Mouse (Mus musculus) spleen, adult 12 weeks (tissue): ENCODE data around the gene Tas2r119.
"Not testable (repeated sequence)": the region's sequence is repeated elsewhere in the genome, so short reads cannot be mapped to it uniquely, and the experiment has no call there.

Experiments
- DNase-seq: peaks from one replicate; pipeline ENCODE4 v3.0.0; 2022; ENCODE audit warnings: low spot score

Gene Tas2r119

GRCm38 (mm10) chr15:32176989-32177388 is at the start of gene Tas2r119:
Gene Tas2r119, plus strand, starts transcription at chr15:32177289.
- no peak for DNase-seq

GRCm38 (mm10) chr15:32132315-32132714 is 44.8 kb upstream of the Tas2r119 start:
- DNase-seq, result no peak

- DNase-seq, result no peak
These were observed 35.4 kb upstream of the Tas2r119 start for GRCm38 (mm10) chr15:32141657-32142056.

GRCm38 (mm10) chr15:32144269-32144668 is 32.8 kb upstream of the Tas2r119 start:
- DNase-seq, result no peak

DNA sequence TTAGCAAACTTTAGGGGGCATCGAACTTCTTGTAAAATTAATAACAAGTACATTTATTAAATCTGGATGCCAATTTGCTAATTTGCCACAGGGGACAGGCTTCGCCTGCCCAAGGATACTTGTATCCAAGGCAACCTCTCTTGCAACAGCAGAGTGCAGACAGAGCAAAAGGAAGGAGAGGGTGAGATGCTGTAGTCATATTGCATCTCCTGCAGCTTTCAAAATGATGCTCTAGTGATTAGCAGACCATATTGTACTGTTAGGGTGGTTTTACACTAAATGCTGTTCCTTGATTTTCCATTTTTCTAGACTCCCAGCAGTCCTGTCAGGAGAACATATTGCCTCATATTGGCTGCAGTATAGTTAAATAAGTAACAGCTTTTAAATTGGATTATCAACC is 23.7 kb upstream of the Tas2r119 start:
- no peak for DNase-seq

GRCm38 (mm10) chr15:32153857-32154449 is 23.1 kb upstream of the Tas2r119 start:
- no peak for DNase-seq

GRCm38 (mm10) chr15:32156126-32156525 is 21.0 kb upstream of the Tas2r119 start:
- no peak for DNase-seq

DNA sequence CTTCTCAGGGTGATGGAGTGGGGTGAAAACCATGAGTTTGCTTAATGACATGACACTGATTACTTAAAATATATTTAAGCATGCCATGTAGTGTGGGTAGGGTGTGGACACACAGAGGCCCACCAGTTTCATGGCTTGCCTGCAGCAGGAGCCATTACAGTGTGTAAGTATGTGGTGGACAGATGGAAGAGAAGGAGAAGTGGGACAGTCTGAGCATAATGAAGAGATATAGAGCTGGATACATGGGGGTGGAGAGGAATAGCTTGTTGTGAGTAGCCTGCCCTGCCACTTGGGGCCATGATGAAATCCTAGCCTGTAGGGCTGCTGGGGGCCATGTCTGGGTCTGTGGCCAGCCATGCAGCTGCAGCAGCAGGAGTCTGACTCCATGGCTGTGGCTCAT is 16.8 kb upstream of the Tas2r119 start:
- no peak for DNase-seq

DNA sequence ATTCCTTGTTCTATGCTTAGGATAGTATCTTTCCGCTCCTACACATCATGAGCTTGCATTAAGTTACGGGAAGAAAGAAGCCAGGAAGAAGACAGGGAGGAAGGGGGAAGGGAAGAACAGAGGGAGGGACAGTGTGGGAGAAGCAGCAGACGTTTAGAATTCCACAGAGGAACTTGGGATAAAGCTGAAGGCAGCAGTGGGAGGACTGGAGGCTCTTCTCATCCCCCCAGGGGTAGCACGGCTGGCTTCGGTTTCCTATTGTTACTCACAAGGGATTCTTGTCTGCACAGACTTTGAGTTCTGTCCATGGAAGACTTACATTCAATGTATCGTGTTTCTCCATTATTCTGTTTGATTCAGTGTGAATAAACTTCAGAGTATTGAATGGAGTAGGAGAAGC is 5.3 kb upstream of the Tas2r119 start:
- no peak for DNase-seq

GRCm38 (mm10) chr15:32172175-32172987 is 4.7 kb upstream of the Tas2r119 start:
- no peak for DNase-seq

DNA sequence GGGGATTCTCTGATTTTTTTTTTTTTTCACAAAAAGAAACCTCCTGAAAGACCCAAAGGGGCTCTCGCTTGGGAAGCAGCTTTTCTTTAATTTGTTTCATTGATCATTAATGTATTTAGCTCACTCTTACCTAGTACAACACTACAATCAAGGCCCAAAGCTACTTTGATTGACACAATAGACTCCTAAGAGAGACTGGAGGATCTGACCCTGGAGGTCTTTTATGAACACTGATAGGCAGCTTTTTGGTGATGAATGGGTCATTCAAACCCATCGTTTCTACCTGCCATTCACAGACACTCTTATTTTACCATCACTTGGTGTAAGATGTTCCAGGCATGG is 4.1 kb upstream of the Tas2r119 start:
- DNase-seq, result no peak

DNA sequence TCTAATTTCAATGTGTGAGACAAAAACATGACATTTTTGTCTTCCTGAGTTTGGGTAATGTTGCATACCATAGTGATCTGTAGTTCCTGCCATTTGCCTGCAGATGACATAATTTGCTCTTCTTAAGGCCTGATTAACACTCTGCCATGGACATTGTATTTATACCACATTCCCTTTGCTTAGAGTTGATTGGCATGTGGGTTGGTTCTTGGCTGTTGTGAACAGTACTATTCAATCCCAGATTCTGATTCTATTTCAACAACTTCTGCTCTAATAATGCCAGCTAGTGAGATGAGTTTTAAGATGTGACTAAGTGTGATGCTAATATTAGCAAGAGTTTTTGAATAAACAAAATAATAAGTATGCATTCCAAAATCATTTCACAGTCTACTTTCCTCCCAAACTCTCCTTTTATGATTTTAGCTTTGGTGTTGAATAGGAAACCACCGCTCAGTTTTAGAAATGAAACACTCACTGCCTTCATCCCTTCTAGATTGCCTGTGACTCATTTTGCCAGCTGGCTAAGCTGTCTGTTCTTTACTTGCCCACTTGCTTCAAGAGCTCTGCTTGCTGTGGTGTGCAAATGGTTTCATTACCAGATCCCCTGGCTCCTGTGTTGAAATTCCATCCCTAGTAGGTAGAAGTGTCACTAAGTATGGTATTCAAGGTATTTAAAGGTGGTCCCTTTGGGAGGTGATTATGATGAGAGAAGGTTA is 3.1 kb downstream of the Tas2r119 start:
- no peak for DNase-seq

GRCm38 (mm10) chr15:32182026-32182425 is 4.9 kb downstream of the Tas2r119 start:
- DNase-seq, result no peak

- DNase-seq, result no peak
These were observed 7.9 kb downstream of the Tas2r119 start for GRCm38 (mm10) chr15:32184964-32185363.

GRCm38 (mm10) chr15:32189879-32190278 is 12.8 kb downstream of the Tas2r119 start:
- no peak for DNase-seq

DNA sequence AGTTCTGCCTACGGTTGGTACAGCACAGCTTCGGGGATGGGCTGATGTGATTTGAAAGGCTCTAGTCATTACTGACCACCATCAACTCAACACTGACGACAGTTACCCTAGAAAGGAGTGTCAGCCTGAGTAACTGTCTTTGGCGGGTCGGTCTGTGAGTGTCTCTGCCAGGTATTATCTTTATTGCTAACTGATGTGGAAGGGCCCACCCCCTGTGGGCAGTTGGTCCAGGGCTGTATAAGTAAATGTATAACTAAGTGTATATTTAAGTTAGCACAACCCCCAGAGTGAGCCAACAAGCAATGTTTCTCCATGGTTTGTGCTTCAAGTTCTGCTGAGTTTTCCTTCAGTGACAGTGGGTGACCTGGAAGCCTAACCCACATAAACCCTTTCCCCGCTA is 13.3 kb downstream of the Tas2r119 start:
- DNase-seq, result no peak

- DNase-seq, result no peak
These were observed 15.9 kb downstream of the Tas2r119 start for GRCm38 (mm10) chr15:32192948-32193347.

DNA sequence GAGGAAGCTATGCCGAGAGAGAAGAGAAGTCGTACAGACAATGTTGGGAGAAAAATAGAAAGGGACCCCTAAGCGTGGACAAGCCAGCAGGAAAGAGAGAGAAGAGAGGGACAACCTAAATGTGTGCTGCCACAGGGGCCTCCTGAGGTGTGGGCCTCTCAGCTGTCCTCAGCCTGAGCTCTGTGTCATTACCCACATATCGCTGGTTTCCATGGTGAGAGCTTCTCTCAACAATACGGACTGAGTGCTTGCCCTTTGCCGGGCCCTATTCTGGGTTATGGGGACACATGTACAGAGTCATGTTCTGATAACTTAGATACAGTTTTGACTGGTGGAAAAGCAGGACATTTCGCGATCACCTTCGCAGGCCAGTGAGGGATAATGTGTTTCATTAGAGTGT is 21.0 kb downstream of the Tas2r119 start:
- no peak for DNase-seq

DNA sequence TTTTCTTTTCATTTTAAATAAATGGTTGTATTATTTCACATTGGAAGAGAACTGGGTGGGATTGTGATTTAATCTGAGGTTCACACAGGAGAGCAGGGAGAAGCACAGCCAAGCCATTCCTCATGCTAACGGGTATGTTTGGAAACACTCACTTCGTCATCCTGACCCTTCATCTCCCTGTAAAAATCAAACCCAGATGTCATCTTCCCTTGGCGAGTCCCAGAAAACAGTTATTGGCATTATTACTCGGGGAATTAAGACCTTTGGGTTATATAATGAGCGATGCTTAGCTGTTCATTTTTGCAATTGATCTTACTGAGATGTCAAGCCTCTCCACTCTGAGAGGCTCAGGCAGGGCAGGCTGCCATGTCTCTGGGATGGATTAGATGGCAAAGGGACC is 21.5 kb downstream of the Tas2r119 start:
- no peak for DNase-seq

- DNase-seq, result no peak
These were observed 26.2 kb downstream of the Tas2r119 start for GRCm38 (mm10) chr15:32203242-32203641.

DNA sequence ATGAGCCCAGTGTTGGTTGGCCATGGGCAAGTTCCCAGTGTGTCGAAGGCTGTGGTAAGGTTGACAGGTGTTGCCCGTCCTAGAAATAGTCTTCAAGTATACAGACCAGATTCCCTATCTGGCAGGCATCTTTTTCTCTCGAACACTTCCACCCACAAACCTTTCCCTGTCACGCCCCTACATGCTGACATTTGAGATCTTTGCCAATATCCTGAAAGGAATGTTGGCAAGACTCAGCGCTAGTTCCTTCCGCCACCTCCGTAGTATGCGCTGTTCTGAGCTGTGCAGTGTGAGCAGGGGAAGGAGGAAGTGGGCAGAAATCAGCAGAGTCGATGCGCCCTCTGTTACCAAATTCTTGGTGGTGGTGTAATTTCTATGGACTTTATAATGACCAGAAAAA is 27.8 kb downstream of the Tas2r119 start:
- no peak for DNase-seq

DNA sequence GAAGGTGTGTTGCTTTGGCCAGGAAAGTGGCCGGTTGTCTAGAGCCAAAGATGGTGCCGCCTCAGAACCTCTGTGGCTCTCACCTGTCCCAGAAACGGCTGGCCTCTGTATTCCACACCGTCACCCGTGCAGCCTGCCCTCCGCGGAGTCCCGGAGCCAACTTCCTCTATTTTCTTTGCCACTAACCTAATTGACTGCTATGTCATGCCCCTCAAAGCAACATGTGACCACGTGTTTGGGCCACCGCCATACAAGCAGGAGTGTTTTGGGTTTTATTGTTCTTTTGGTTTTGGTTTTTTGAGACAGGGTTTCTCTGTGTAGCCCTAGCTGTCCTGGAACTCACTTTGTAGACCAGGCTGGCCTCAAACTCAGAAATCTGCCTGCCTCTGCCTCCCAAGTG is 37.6 kb downstream of the Tas2r119 start:
- not testable (repeated sequence) for DNase-seq

DNA sequence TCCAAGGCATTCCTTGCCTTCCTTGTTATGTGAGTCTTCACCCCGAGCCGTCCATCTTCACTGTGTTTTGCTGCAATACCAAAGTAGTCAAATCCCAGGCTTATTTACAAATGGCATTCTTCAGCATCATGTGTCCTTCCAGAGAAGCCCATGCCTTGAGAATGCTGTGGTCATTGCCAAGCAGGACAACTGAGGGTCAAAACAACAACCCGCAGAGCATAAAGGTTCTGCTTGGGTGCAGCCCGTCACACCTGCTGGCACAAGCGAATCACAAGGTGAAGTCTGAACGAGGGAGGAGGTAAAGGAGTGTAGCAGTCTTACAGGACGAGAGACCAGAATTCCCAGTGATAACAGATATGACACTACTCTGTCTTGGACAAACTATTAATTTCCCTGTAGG is 45.9 kb downstream of the Tas2r119 start:
- no peak for DNase-seq
